Mouse (Mus musculus) bone marrow, adult 2 months (tissue): Measurements from ENCODE around the gene Sc5d. TPM values are rescaled to one million over a fixed set of nuclear protein-coding genes. Genes with fewer than 3 reads are reported as not detected.

Experiments
- H3K27ac ChIP-seq: fragments of 200-500 bp; 2 replicates; pipeline ENCODE4 v1.5.1; 2012; ENCODE audit warnings: low read depth, mild to moderate bottlenecking, control low read depth, inconsistent platforms, low read length; ENCODE audit not compliant: control insufficient read depth, poor library complexity, insufficient read depth
- H3K4me1 ChIP-seq: fragments of 200-500 bp; 2 replicates; pipeline ENCODE4 v1.6.1; 2011; ENCODE audit warnings: low read length; ENCODE audit not compliant: control insufficient read depth, insufficient read depth
- H3K4me3 ChIP-seq: fragments of 200-500 bp; replicated peaks from 2 replicates; pipeline ENCODE3; 2011; ENCODE audit warnings: mild to moderate bottlenecking, low read depth, low read length, control low read depth; ENCODE audit not compliant: control insufficient read depth
- CTCF ChIP-seq: fragments of 200-500 bp; IDR thresholded peaks from 2 replicates; pipeline ENCODE4 v1.5.1; 2011; ENCODE audit warnings: low read length, control low read depth; ENCODE audit not compliant: control insufficient read depth, insufficient read depth
- POLR2A ChIP-seq: fragments of 200-500 bp; IDR thresholded peaks from 2 replicates; pipeline ENCODE4 v1.6.1; 2011; ENCODE audit warnings: low read depth, mild to moderate bottlenecking, control low read depth, low read length, borderline replicate concordance; ENCODE audit not compliant: control insufficient read depth
- WGBS: fragments of 180-500 bp; shearing (Covaris S2); methylation state at CpG from one replicate; pipeline ENCODE4 v1.1.7; 2018; 5-methylcytosine and 5-hydroxymethylcytosine counted together
- polyA plus RNA-seq: library from polyadenylated mRNA; stranded (reverse); fragments of >200 nt; gene quantifications from 2 replicates; pipeline ENCODE4 v1.2.4, GENCODE M21; 2011; ENCODE audit warnings: low replicate concordance; ENCODE audit not compliant: missing spikeins, insufficient read depth, insufficient read length

Sc5d gene
- polyA plus RNA-seq, 1 experiment = 6.5 TPM

DNA sequence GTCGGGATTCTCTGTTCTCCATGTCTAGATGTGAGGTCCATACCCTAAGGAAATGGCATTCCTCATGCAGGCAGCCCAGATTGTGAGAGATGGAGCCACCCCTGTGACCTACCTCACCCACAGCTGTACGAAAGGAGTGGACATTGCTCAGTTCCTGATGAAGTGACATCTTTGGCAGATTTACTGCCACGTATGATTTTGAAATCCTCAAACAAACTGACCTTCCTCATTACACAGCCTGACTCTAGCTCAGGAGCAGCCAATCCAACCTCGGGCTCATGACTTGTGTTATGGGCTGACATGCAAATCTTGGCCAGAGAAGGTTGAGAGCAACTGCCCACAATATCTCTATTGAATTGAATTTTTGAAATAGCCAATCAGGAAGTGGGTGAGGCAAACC, 15.6 kb upstream of the Sc5d start:
- Histone ChIP-seq H3K4me1 (no peaks in the 10 kb centered on the region; the same call in 1 of the 2 replicates), H3K4me3 (no peak overlapping the region), H3K27ac (no peak overlapping the region)
- no peak for TF ChIP-seq CTCF
- TF ChIP-seq POLR2A = no peak
- WGBS = 35% methylated on average over 4 of the region's 4 CpGs

DNA sequence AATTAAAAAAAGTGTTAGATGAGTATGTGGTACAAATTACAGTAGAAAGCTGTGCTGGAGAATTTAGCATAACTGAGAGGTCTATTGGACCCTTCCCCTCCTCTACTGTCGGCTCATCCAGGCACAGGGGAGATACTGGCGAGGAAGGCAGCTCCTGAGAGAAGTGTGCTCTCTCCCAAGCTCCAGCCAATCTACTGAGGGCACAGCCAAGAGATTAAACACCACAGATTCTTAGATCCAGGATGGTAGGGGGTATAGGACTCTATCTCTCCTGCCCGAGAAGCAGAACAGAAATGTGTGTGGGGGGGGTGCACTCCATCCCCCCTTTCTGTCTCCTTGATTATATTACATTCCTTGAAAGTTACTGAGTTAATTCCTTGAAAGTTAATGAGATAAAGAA, 14.0 kb upstream of the Sc5d start:
- Histone ChIP-seq H3K27ac (no peak overlapping the region), H3K4me3 (no peak overlapping the region), H3K4me1 (no peaks in the 10 kb centered on the region; the same call in 1 of the 2 replicates)
- 85% methylated on average over 3 of the region's 3 CpGs for WGBS
- TF ChIP-seq CTCF = no peak
- TF ChIP-seq POLR2A = no peak

DNA sequence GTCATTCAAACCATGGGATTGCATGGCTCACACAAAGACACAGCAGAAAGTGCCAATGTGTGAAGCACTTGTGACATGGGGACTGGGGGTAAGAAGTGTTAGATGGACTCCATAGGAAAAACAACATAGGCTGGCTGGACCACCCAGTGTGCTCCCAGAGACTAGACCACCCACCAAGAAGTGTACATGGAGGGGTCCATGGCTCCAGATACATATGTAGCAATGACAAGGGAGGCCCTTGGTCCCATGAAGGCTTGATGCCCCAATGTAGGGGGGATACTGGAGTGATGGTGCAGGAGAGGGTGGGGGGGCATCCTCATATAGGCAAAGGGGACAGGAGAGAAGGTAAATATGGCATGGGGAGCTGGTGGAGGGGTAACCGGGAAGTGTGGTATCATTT, 13.6 kb upstream of the Sc5d start:
- no peak for TF ChIP-seq CTCF
- WGBS = 86% methylated on average over 1 of the region's 1 CpGs
- Histone ChIP-seq H3K27ac (no peak overlapping the region), H3K4me1 (no peaks in the 10 kb centered on the region; the same call in none of the 2 replicates), H3K4me3 (no peak overlapping the region)

DNA sequence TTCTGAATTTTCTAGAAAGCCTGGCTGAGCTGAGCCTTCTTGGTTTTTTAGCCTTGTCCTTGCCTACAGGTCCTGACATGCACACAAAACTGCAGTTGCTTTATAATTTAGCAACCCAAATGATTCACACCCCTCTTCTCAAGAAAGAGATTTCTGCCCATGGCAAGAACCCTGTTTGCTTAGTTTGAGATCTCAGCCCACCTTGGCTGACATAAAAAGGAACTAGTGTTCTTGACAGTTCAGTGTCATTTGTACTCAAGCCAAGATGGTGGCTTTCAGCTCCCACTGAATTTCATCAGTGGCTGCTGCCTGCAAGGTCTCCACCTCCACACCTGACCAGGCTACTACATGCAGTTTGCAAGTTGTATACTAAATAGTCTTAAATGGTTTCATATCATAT, 13.1 kb upstream of the Sc5d start:
- Histone ChIP-seq H3K4me1 (no peaks in the 10 kb centered on the region; the same call in none of the 2 replicates), H3K4me3 (no peak overlapping the region), H3K27ac (no peak overlapping the region)
- TF ChIP-seq CTCF = no peak
- TF ChIP-seq POLR2A = no peak

DNA sequence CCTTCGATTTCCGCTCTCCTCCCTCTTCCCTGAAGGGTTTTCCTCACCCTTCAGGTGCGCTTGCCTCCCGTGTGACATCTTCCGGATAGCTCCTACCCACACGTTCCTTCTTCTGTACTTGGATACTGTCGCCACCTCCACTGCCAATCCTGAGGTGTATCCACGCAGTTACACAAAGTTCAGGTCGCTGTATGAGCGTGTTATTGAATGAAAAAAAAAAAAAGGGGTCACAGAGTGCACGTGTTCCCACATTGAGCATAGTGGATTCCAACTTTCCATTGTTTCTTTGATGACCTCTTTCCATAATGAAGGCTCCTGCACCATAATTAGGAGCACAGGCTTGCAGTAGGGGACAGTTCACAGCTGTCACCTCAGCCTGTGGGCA, 11.7 kb upstream of the Sc5d start:
- Histone ChIP-seq H3K27ac (no peak overlapping the region), H3K4me3 (no peak overlapping the region), H3K4me1 (no peaks in the 10 kb centered on the region; the same call in none of the 2 replicates)
- no peak for TF ChIP-seq POLR2A
- 66% methylated on average over 11 of the region's 11 CpGs for WGBS

DNA sequence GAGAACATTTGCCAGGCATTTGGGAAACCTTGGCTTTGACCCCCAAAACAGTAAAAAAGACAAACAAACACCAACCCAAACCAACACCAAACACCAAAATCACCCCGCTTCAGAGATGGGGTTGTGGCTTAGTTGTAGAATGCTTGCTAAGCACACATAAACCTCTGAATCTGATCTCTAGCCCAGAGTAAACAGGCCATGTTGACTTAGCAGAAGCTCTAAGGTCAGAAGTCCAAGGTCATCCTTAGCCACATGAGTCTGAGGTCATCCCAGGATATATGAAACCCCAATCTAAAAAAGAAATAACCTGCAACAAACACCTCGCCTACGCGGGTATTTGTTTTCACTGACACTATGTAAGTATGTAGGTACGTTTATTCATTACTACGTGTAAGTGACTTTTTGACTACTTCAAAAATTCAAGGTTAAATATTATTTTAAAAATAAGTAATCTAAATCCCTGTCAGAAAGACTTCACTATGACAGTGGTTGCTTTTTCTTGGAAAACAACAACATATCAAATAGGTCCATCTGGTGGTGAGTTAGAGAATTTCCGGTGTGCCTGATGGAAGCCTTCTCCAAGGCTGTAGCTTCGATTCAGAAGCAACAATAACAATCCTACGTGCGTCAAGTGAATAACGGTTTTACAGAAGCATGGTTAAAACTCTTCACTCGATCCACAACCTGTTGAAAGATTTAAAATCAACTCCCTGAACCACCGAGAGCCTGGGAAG, 11.1 kb upstream of the Sc5d start:
- WGBS = 54% methylated on average over 13 of the region's 13 CpGs
- H3K4me3 ChIP-seq = no peak overlapping the region
- H3K4me1 ChIP-seq = no peaks in the 10 kb centered on the region; the same call in none of the 2 replicates
- TF ChIP-seq POLR2A (no peak), CTCF (no peak)
- H3K27ac ChIP-seq = no peak overlapping the region

DNA sequence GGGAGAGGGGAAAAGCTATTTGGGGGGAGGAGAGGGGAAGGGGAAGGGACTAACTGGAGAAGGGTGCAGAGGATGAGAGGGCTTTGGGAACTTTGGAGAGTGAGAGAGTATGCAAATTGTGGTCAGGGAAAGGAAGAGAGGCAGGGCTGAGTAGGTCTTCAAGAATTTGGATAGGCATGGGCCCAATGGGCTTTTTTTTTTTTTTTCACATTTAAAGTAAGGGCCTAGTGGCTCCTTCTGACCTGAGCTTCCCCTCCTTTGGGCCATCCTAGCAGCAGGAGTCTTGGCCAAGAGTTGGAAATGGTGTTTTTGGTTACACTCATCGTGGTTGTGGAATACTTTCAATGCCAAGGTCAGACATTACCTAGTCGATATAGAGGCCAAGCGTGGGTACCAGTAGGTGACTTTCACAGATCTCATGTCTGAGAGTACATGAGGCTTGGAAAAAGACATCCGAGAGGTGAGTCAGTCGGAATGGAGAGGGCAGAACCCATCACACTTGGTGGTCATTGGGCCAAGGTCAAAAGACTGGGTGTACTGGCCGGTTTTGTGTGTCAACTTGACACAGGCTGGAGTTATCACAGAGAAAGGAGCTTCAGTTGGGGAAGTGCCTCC, 9.7 kb upstream of the Sc5d start:
- no peak for TF ChIP-seq CTCF
- TF ChIP-seq POLR2A = no peak
- no peak overlapping the region for H3K4me3 ChIP-seq
- WGBS = 81% methylated on average over 6 of the region's 6 CpGs
- H3K4me1 ChIP-seq = no peaks in the 10 kb centered on the region; the same call in 1 of the 2 replicates
- no peak overlapping the region for H3K27ac ChIP-seq

DNA sequence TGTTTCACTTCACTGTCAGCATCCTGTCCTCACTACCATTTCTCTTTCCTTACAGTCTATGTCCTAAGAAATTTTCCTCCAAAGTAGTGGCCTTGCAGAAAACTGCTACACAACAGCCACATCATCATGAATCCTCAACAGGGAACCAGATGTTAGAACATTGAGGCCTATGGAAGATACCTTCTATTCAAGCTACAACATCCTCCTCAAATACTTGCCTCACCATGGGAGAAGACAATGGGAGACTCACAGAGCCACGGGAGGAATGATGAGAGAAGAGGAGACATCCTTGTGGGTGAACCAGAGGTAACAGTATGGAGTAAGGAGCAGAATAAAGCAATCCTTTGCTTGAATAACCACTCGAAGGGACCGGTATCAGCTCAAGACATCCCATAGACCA, 9.1 kb upstream of the Sc5d start:
- no peaks in the 10 kb centered on the region; the same call in 1 of the 2 replicates for H3K4me1 ChIP-seq
- 71% methylated on average over 3 of the region's 3 CpGs for WGBS
- H3K27ac ChIP-seq = no peak overlapping the region
- no peak overlapping the region for H3K4me3 ChIP-seq
- TF ChIP-seq POLR2A (no peak), CTCF (no peak)
